Mouse (Mus musculus) lung, adult 2 months (tissue): ENCODE measurements around the gene 9330182L06Rik. TPM values are rescaled to one million over a fixed set of nuclear protein-coding genes. Genes with fewer than 3 reads are reported as not detected.

ENCODE experiments used
- DNase-seq: peaks from one replicate; pipeline ENCODE4 v3.0.0; 2022
- H3K4me1 ChIP-seq: fragments of 200-500 bp; 2 replicates; pipeline ENCODE4 v1.6.1; 2011; ENCODE audit warnings: low read length; ENCODE audit not compliant: control insufficient read depth, insufficient read depth
- H3K4me3 ChIP-seq: fragments of 200-500 bp; replicated peaks from 2 replicates; pipeline ENCODE3; 2011; ENCODE audit warnings: low read depth, mild to moderate bottlenecking, control low read depth, low read length; ENCODE audit errors: extremely low read depth
- CTCF ChIP-seq: fragments of 200-500 bp; IDR thresholded peaks from 2 replicates; pipeline ENCODE4 v1.5.1; 2011; ENCODE audit warnings: mild to moderate bottlenecking, low read length, control low read depth; ENCODE audit not compliant: insufficient read depth
- POLR2A ChIP-seq: fragments of 200-500 bp; IDR thresholded peaks from 2 replicates; pipeline ENCODE4 v1.6.1; 2011; ENCODE audit warnings: low read depth, mild to moderate bottlenecking, control low read depth, low read length, borderline replicate concordance; ENCODE audit errors: extremely low read depth
- WGBS: fragments of 180-500 bp; shearing (Covaris S2); methylation state at CpG from one replicate; pipeline ENCODE4 v1.1.7; 2018; 5-methylcytosine and 5-hydroxymethylcytosine counted together
- polyA plus RNA-seq: library from polyadenylated mRNA; depleted of rRNA; stranded (reverse); fragments of >200 nt; gene quantifications from 2 replicates; pipeline ENCODE4 v1.2.3, GENCODE M21; 2012; rRNA removed

9330182L06Rik gene
- polyA plus RNA-seq, 1 experiment = 2.4 TPM

DNA sequence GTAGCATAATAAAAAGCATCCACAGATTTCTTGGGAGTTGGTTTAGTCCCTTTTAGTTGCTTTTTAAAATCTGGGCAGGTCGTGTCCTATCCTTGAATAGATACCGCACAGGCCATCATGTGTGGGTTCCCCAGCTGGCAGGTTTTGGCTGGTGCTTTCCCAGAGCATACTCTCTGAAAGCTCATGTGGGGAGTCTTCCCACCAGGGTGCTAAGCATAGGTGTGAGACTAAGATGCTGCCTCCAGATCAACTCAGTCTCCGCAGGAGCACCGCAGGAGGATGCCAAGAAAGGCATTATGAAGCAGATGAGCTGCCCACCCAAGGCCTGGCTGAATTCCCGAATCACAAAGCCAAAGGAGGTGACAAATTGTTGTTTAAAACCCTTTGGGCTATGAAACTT, 229.5 kb downstream of the 9330182L06Rik start:
- no peak for TF ChIP-seq CTCF
- TF ChIP-seq POLR2A = no peak
- no peaks in the 10 kb centered on the region for H3K4me1 ChIP-seq
- DNase-seq = no peak
- H3K4me3 ChIP-seq = no peak overlapping the region
- WGBS = 33% methylated on average over 5 of the region's 5 CpGs

DNA sequence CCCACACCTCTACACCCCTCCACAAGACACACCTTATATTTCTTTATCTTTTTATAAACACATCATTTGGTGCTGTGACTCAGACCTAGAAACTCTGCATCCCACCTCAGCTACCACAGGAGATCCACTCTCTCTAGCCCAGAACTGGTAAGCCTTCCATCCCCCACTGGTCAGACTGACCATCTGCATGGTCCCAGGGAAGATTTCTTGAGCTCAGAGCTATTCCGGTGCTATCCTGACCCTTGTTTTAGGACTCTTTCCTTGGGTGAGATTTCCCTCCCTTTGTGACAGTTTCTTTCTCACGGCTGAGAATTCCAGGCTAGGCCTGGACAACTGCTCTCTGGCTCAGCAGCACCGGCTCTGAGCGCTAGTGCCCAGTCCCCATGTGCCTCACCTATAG, 231.3 kb downstream of the 9330182L06Rik start:
- Histone ChIP-seq H3K4me3 (no peak overlapping the region), H3K4me1 (no peaks in the 10 kb centered on the region)
- no peak for TF ChIP-seq CTCF
- TF ChIP-seq POLR2A = no peak
- DNase-seq = no peak
- 72% methylated on average over 4 of the region's 4 CpGs for WGBS

DNA sequence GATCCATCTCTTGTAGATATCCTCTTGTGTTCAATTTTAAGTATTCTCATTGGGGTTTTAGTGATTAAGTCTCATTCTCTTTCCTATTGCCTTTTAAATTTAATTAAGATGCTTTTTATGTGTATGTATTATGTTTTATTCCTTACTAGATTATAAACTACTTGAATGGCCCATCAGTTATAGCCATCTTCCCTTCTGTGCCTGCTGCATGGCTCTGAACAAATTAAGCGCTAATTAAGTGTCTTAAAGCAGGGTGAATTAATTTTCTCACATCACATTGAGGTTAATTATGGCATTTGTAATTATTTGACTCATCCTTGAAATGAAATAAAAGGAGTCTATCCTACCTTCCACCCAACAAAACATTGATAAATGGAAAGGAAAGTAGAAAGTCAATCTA, 245.1 kb downstream of the 9330182L06Rik start:
- no peak for TF ChIP-seq CTCF
- no peak for TF ChIP-seq POLR2A
- no peak overlapping the region for H3K4me3 ChIP-seq
- 79% methylated on average over 1 of the region's 1 CpGs for WGBS
- no peaks in the 10 kb centered on the region for H3K4me1 ChIP-seq
- no peak for DNase-seq

DNA sequence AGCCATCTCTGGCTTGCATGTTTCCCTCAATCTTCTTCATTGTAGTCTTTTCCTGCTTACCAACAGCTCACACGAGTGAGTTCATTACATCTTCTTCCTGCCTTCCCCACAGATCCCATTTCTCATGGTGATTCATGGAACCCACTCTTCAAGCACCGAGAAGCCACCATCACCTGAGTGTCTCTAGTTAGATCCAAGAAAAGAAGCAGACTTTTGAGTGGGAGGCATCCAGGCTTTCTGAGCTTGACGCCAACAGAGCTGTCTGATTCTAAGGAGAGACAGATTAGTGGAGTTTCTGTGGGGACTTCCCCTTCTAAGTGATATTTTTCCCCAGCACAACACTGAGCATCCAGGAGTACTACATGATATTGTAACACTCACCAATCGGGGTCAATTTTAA, 259.6 kb downstream of the 9330182L06Rik start:
- WGBS = 74% methylated on average over 4 of the region's 4 CpGs
- no peaks in the 10 kb centered on the region for H3K4me1 ChIP-seq

More for the DNA sequence above, 259.6 kb downstream of the 9330182L06Rik start:
- no peak for TF ChIP-seq POLR2A
- no peak for TF ChIP-seq CTCF
- no peak for DNase-seq
- no peak overlapping the region for H3K4me3 ChIP-seq

Other genes with a start within 250 kb of the 9330182L06Rik start
- 101 and 102 TPM in 2 replicates for gene Tmem243, start 165.4 kb upstream of the 9330182L06Rik start, polyA plus RNA-seq
- 8.4 and 14.0 TPM in 2 replicates for gene Dmtf1, start 104.3 kb upstream of the 9330182L06Rik start, polyA plus RNA-seq